Mouse (Mus musculus) right cerebral cortex, adult 2 months (tissue): Measurements from ENCODE around the gene Cbr2.
"Not testable (repeated sequence)": the region's sequence is repeated elsewhere in the genome, so short reads cannot be mapped to it uniquely, and the experiment has no call there.

ENCODE experiments used
- DNase-seq, 2 experiments: peaks; one replicate each; pipeline ENCODE4 v3.0.0; 2021 to 2022; ENCODE audit warnings: low spot score in 2 of 2

Cbr2 gene

GRCm38 (mm10) chr11:120731858-120732680 lies at the start of gene Cbr2:
Cbr2 (minus strand) TSS chr11:120732114.
- DNase-seq, result no peak

- DNase-seq, result not testable (repeated sequence)
Observed at GRCm38 (mm10) chr11:120781361-120781760, 49.4 kb upstream of the Cbr2 start.

- no peak for DNase-seq
Observed at GRCm38 (mm10) chr11:120779876-120780275, 48.0 kb upstream of the Cbr2 start.

GRCm38 (mm10) chr11:120777123-120777522 lies 45.2 kb upstream of the Cbr2 start:
- no peak for DNase-seq

DNA sequence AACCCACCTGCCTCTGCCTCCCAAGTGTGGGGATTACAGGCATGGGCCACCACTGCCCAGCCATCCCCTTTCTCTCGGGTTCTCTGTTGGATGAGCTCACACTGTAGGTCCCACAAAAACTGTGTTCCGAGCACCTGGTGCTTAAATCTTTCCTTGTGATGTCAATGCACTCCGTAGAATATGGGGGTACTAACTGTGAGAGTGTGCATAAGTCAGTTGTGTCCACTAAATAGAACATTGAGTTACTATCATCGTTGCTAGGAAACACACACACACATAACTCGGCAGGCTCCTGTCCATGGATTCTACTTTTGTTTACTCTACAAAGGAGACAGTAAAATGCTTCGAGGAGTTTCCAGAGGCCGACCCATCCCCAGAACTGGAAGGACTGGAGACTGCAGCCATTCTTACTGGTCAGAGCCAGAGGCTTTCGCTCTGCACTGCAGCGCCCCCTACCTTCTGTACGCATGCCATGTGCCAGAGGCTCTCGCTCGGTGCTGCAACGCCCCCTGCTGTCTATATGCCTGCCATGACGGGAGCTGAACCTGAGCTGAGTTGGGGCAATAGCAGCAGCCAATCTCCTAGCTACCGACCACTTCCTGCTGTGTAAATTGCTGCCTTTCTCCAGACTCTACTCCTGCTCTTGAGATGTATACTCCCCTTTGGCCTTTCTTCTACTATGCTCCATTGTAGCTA lies 44.0 kb upstream of the Cbr2 start:
- DNase-seq, result peak; percentile 94 to 98

GRCm38 (mm10) chr11:120773463-120774190 lies 41.7 kb upstream of the Cbr2 start:
- no peak for DNase-seq

GRCm38 (mm10) chr11:120772749-120773148 lies 40.8 kb upstream of the Cbr2 start:
- no peak for DNase-seq

- no peak for DNase-seq
Observed at GRCm38 (mm10) chr11:120768206-120768605, 36.3 kb upstream of the Cbr2 start.

GRCm38 (mm10) chr11:120767023-120767422 lies 35.1 kb upstream of the Cbr2 start:
- DNase-seq, result not testable (repeated sequence)

GRCm38 (mm10) chr11:120763121-120763999 lies 31.4 kb upstream of the Cbr2 start:
- DNase-seq, result not testable (repeated sequence)

GRCm38 (mm10) chr11:120762672-120763041 lies 30.7 kb upstream of the Cbr2 start, which contains the start of gene Hmga1b:
Hmga1b (plus strand) TSS chr11:120762794.
- not testable (repeated sequence) for DNase-seq

- DNase-seq, result no peak
Observed at GRCm38 (mm10) chr11:120761811-120762671, 30.1 kb upstream of the Cbr2 start.

DNA sequence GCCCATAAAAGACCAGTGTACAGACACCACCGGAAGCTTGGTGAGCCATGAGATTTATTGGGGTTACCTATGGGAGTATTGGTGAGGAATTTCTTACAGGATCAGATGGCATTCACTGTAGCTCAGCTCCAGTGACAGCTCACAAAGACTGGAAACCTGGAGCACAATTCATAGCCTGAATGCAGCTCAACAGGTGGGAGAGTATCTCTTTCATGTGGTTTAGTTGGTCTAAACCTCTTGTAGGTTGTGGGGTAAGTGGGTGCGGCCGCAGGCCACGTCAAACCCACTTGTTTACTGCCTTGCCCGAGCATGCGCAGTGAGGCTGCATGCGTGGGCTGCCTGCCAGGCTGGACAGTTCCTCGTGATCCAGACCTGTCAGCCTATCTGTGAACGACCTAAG lies 28.3 kb upstream of the Cbr2 start:
- no peak for DNase-seq

- no peak for DNase-seq
Observed at GRCm38 (mm10) chr11:120751606-120752005, 19.7 kb upstream of the Cbr2 start.

GRCm38 (mm10) chr11:120749430-120749829 lies 17.5 kb upstream of the Cbr2 start:
- no peak for DNase-seq

DNA sequence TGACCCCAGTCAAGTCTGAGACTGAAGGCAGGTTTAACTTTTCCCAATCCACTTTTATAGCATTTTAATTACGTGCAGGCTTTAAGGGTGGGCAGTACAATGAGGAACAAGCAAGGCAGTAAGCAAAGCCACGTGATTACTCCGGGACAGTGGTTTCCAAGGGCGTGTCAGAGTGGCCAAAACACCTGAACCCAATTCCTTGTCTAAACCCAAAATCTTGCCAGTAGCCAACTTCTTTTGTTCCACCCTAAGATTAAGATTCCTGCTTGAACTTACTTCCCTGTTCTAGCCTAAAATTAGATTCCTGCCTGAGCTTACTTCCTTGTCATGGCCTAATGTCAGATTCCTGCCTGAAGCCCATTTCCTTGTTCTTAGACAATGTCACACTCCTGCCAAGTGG lies 16.1 kb upstream of the Cbr2 start:
- no peak for DNase-seq

DNA sequence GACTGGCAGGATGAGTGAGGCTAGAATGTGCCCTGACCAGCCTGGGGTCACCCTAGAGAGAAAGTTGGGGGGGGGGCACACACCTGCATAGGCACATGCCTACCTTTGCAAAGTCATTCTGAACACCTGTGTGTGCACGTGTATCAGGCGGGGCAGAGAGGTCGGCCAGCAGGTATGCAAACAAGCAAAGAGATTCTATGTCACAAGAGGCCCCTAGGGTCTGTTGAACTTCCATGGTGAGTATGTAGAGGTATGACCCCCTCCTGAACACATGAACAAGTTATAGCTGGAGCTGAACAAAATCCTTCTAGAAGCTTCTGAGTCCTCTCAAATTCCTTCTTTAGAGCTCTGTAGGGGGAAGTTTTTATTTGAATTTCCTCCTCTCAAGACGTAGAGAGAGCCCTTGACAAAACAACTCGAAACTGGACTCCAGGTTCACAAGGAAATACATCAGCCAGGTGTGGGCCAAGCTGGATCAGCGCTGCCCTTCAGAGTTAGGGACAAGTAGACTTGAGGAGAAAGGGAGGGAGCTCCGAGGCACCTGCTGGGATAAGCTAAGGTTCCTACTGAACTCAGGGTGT lies 12.3 kb upstream of the Cbr2 start:
- DNase-seq, result no peak

DNA sequence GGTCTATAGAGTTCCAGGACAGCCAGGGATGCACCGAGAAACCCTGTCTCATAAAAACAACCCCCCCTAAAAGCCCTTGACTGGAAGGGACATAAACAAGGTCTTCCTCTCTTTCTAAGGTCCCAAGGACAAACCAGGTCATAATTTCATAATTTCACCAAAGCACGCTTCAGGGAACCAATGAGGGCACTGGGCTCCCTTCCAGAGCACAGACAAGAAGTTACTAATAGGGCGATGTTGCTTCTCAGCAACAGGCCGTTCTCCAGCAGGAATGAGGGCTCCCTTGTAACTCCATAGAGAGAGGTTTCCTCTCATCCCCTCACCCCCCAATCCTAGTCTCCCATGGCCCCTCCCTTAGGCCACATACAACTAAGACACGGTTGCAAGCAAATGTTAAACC lies 9.1 kb upstream of the Cbr2 start:
- no peak for DNase-seq

GRCm38 (mm10) chr11:120736424-120736823 lies 4.5 kb upstream of the Cbr2 start:
- DNase-seq, result no peak

- DNase-seq, result no peak
Observed at GRCm38 (mm10) chr11:120733521-120733920, 1.6 kb upstream of the Cbr2 start.
